Comparison of ENCODE assay signal across 24 mouse cellular contexts in genomic region chr2:166865476-166865875, GRCm38 (mm10). TPM values are rescaled to one million over a fixed set of nuclear protein-coding genes. Genes with fewer than 3 reads are reported as not detected.
DNase-seq lines count a peak whose midpoint lies in the region; ATAC-seq lines count a peak whose summit lies in the region.
"Had no signal": no experiment of that assay in that cellular context is flagged by ENCODE, and none has a peak within 500 bp of the region (broad histone marks: within the 10 kb centered on the region; RNA-seq: fewer than 3 reads in every experiment).

No protein-coding gene starts in this region.

- no peak overlapping the region for H3K4me3 ChIP-seq in heart, embryonic 15.5 days
- H3K4me3 ChIP-seq in heart, embryonic 12.5 days: no peak overlapping the region
- H3K4me3 ChIP-seq in intestine, embryonic 16.5 days (ENCODE audit: low read length): no peak overlapping the region
- H3K4me3 ChIP-seq: embryonic facial prominence, embryonic 12.5 days; embryonic facial prominence, embryonic 15.5 days; erythroblast, embryonic 14.5 days; forebrain, embryonic 10.5 days; forebrain, embryonic 12.5 days had no signal

- H3K9ac ChIP-seq in heart, embryonic 15.5 days: no peak overlapping the region
- H3K9ac ChIP-seq in heart, embryonic 12.5 days: no peak overlapping the region
- no peak overlapping the region for H3K9ac ChIP-seq in intestine, embryonic 16.5 days (ENCODE audit: low read depth, low read length)
- H3K9ac ChIP-seq: embryonic facial prominence, embryonic 12.5 days; embryonic facial prominence, embryonic 15.5 days; forebrain, embryonic 12.5 days had no signal

- 45% methylated on average over 10 of the region's 10 CpGs for WGBS in heart, embryonic 15.5 days
- WGBS in heart, embryonic 12.5 days: 38% methylated on average over 10 of the region's 10 CpGs
- WGBS in intestine, embryonic 16.5 days: 81% methylated on average over 10 of the region's 10 CpGs

- peaks cover 22% of the 10 kb centered on the region for H3K4me1 ChIP-seq in heart, embryonic 15.5 days (replicated peaks)
- H3K4me1 ChIP-seq in heart, embryonic 12.5 days (replicated peaks): peaks cover 40% of the 10 kb centered on the region
- 0 out of 2 replicates have a peak, but pooled peaks cover 4% of the 10 kb centered on the region for H3K4me1 ChIP-seq in intestine, embryonic 16.5 days (ENCODE audit: control insufficient read depth, insufficient read depth, low read length)
- H3K4me1 ChIP-seq: embryonic facial prominence, embryonic 12.5 days; embryonic facial prominence, embryonic 15.5 days; forebrain, embryonic 10.5 days; forebrain, embryonic 12.5 days had no signal

- no peak overlapping the region for H3K27ac ChIP-seq in heart, embryonic 15.5 days
- no peak overlapping the region for H3K27ac ChIP-seq in heart, embryonic 12.5 days (ENCODE audit: poor library complexity, severe bottlenecking)
- no peak overlapping the region for H3K27ac ChIP-seq in intestine, embryonic 16.5 days (ENCODE audit: low read length)
- H3K27ac ChIP-seq: embryonic facial prominence, embryonic 12.5 days; embryonic facial prominence, embryonic 15.5 days; forebrain, embryonic 10.5 days; forebrain, embryonic 12.5 days had no signal

- no peak overlapping the region for H3K4me2 ChIP-seq in heart, embryonic 15.5 days
- H3K4me2 ChIP-seq in heart, embryonic 12.5 days: no peak overlapping the region
- H3K4me2 ChIP-seq in intestine, embryonic 16.5 days (ENCODE audit: low read depth, low read length): no peak overlapping the region
- H3K4me2 ChIP-seq: embryonic facial prominence, embryonic 12.5 days; embryonic facial prominence, embryonic 15.5 days; forebrain, embryonic 12.5 days had no signal

- ATAC-seq in frontal cortex, adult (ENCODE audit: low TSS enrichment): peak; percentile 55
- ATAC-seq in heart, embryonic 15.5 days (replicated peaks; ENCODE audit: insufficient number of reproducible peaks, insufficient read depth, low FRiP score, low read depth): peak; percentile 47; the same call in 1 of the 2 replicates
- no peak for ATAC-seq in heart, embryonic 12.5 days (ENCODE audit: insufficient number of reproducible peaks, low FRiP score)
- ATAC-seq in megakaryocyte-erythroid progenitor cell, adult 5-6 weeks (replicated peaks; ENCODE audit: low FRiP score, low TSS enrichment, poor library complexity, severe bottlenecking): peak; percentile 45
- no peak for ATAC-seq in intestine, embryonic 16.5 days
- ATAC-seq: forebrain, embryonic 14.5 days; forebrain, embryonic 16.5 days had no signal

- no peaks in the 10 kb centered on the region for H3K27me3 ChIP-seq in heart, embryonic 15.5 days
- H3K27me3 ChIP-seq in heart, embryonic 12.5 days (replicated peaks): no peaks in the 10 kb centered on the region
- H3K27me3 ChIP-seq in intestine, embryonic 16.5 days (replicated peaks; ENCODE audit: control insufficient read depth, insufficient read depth, low read length): no peaks in the 10 kb centered on the region
- H3K27me3 ChIP-seq: embryonic facial prominence, embryonic 12.5 days; embryonic facial prominence, embryonic 15.5 days; forebrain, embryonic 12.5 days had no signal

- H3K36me3 ChIP-seq in heart, embryonic 15.5 days: peaks cover 78% of the 10 kb centered on the region
- H3K36me3 ChIP-seq in heart, embryonic 12.5 days: peaks cover 90% of the 10 kb centered on the region
- H3K36me3 ChIP-seq in intestine, embryonic 16.5 days (ENCODE audit: control insufficient read depth, insufficient read depth, low read length): peaks cover 26% of the 10 kb centered on the region

- DNase-seq in frontal cortex, postnatal 14 days (ENCODE audit: low spot score in 2 of 2): no peak
- peak; percentile 17 for DNase-seq in layer of hippocampus, adult 9-11 months
- DNase-seq in layer of hippocampus, adult 8-10 months (ENCODE audit: low spot score in 2 of 2): no peak
- DNase-seq: adrenal gland, adult 2 months; adrenal gland, postnatal 10 days; adrenal gland, postnatal 25 days; cerebellum, adult 11-12 months; cerebellum, adult 2 months; cerebellum, adult 9-10 months; cerebellum, postnatal 10 days; cerebellum, postnatal 36 days; embryo, embryonic 11 days had no signal

- H3K9me3 ChIP-seq in heart, embryonic 15.5 days (replicated peaks): no peaks in the 10 kb centered on the region
- H3K9me3 ChIP-seq in heart, embryonic 12.5 days (replicated peaks): no peaks in the 10 kb centered on the region
- no peaks in the 10 kb centered on the region for H3K9me3 ChIP-seq in intestine, embryonic 16.5 days (ENCODE audit: control insufficient read depth, low read length)
- H3K9me3 ChIP-seq: embryonic facial prominence, embryonic 12.5 days; embryonic facial prominence, embryonic 15.5 days; forebrain, embryonic 10.5 days; forebrain, embryonic 12.5 days had no signal

RNA-seq across cellular contexts. Expression of gene Cse1l, which starts 40.4 kb away (rescaled TPM):
- polyA plus RNA-seq in heart, embryonic 15.5 days (2015; fragmentation: Nextera tagmentation; extraction: Ambion mirVana): 70.0 and 82.1 TPM in 2 replicates
- polyA plus RNA-seq in heart, embryonic 12.5 days (2016; fragmentation: Nextera tagmentation; extraction: Ambion mirVana): 123 and 131 TPM in 2 replicates
- 10 to 100 TPM; 47.6 to 63.6 (median 54.7) TPM for total RNA-seq in layer of hippocampus, adult 8-10 months (2022)
- total RNA-seq in megakaryocyte-erythroid progenitor cell, adult 5-6 weeks (2014; fragmentation: Nextera tagmentation): 137 and 147 TPM in 2 replicates
- 146 and 222 TPM in 2 replicates for total RNA-seq in megakaryocyte-erythroid progenitor cell, adult 5-6 weeks (2017)
- polyA plus RNA-seq in intestine, embryonic 16.5 days (2015; fragmentation: Nextera tagmentation; extraction: Ambion mirVana): 80.7 and 85.5 TPM in 2 replicates

Comparison
In these comparisons a context has a peak if more than half of its experiments do, and no peak if none do; other contexts are left out.
1. ATAC-seq: peak in frontal cortex, adult (single experiment), heart, embryonic 15.5 days (single experiment) and megakaryocyte-erythroid progenitor cell, adult 5-6 weeks (single experiment); none in heart, embryonic 12.5 days (single experiment) and intestine, embryonic 16.5 days (single experiment).